18 mouse cellular contexts compared by ENCODE assay signal in genomic region chr14:93234333-93234732, GRCm38 (mm10).
"Had no signal": no experiment of that assay in that cellular context is flagged by ENCODE, and none has a peak within 500 bp of the region (broad histone marks: within the 10 kb centered on the region; RNA-seq: fewer than 3 reads in every experiment).

No protein-coding gene starts in this region.

- H3K4me3 ChIP-seq: layer of hippocampus, adult 2 months; limb, embryonic 10.5 days; limb, embryonic 13.5 days; liver, embryonic 12.5 days; liver, embryonic 15.5 days; midbrain, embryonic 12.5 days; midbrain, embryonic 15.5 days; stomach, embryonic 15.5 days had no signal

- H3K9me3 ChIP-seq: limb, embryonic 10.5 days; limb, embryonic 13.5 days; liver, embryonic 12.5 days; liver, embryonic 15.5 days; midbrain, embryonic 12.5 days; midbrain, embryonic 15.5 days; stomach, embryonic 15.5 days had no signal

- H3K9ac ChIP-seq: limb, embryonic 13.5 days; liver, embryonic 12.5 days; liver, embryonic 15.5 days; midbrain, embryonic 12.5 days; midbrain, embryonic 15.5 days; stomach, embryonic 15.5 days had no signal

- ATAC-seq: liver, embryonic 12.5 days; midbrain, embryonic 15.5 days had no signal

- H3K36me3 ChIP-seq: limb, embryonic 10.5 days; limb, embryonic 13.5 days; liver, embryonic 12.5 days; liver, embryonic 15.5 days; midbrain, embryonic 12.5 days; midbrain, embryonic 15.5 days; stomach, embryonic 15.5 days had no signal

- H3K4me2 ChIP-seq: limb, embryonic 13.5 days; liver, embryonic 12.5 days; liver, embryonic 15.5 days; midbrain, embryonic 12.5 days; midbrain, embryonic 15.5 days; stomach, embryonic 15.5 days had no signal

- H3K4me1 ChIP-seq: limb, embryonic 10.5 days; limb, embryonic 13.5 days; liver, embryonic 12.5 days; liver, embryonic 15.5 days; midbrain, embryonic 12.5 days; midbrain, embryonic 15.5 days; stomach, embryonic 15.5 days had no signal

- H3K27ac ChIP-seq: kidney, postnatal 0 days; layer of hippocampus, adult 2 months; limb, embryonic 10.5 days; limb, embryonic 13.5 days; liver, embryonic 12.5 days; liver, embryonic 15.5 days; macrophage; midbrain, embryonic 12.5 days; midbrain, embryonic 15.5 days; stomach, embryonic 15.5 days had no signal

- H3K27me3 ChIP-seq: limb, embryonic 13.5 days; liver, embryonic 12.5 days; liver, embryonic 15.5 days; midbrain, embryonic 12.5 days; midbrain, embryonic 15.5 days; stomach, embryonic 15.5 days had no signal

- DNase-seq: kidney, postnatal 25 days; liver; lung, adult 18-20 months; lung, postnatal 14 days; retina, postnatal 1 day; right cerebral cortex, postnatal 25 days; spleen, adult 18-20 months; thymus, postnatal 25 days had no signal
